Mouse (Mus musculus) thymus, adult 2 months (tissue): ENCODE data around the gene Hsd17b14.

ENCODE experiments used
- CTCF ChIP-seq: fragments of 200-500 bp; IDR thresholded peaks from 2 replicates; pipeline ENCODE4 v1.5.1; 2012; ENCODE audit warnings: mild to moderate bottlenecking, control low read depth, low read length, moderate library complexity, borderline replicate concordance; ENCODE audit not compliant: control insufficient read depth, poor library complexity, insufficient read depth; ENCODE audit errors: extremely low read depth
- POLR2A ChIP-seq: fragments of 200-500 bp; IDR thresholded peaks from 2 replicates; pipeline ENCODE4 v1.6.1; 2012; ENCODE audit warnings: mild to moderate bottlenecking, low read length, control low read depth, moderate library complexity; ENCODE audit not compliant: control insufficient read depth, poor library complexity, insufficient read depth; ENCODE audit errors: extremely low read depth

- no peak for TF ChIP-seq POLR2A
- no peak for TF ChIP-seq CTCF
Measured at GRCm38 (mm10) chr7:45538163-45539041, 16.3 kb upstream of the Hsd17b14 start.
